Mouse (Mus musculus): ENCODE data around the gene Gm4778. TPM values are rescaled to one million over a fixed set of nuclear protein-coding genes. Genes with fewer than 3 reads are reported as not detected.
"Not testable (repeated sequence)": the region's sequence is repeated elsewhere in the genome, so short reads cannot be mapped to it uniquely, and the experiment has no call there.

The Gm4778 gene
- total RNA-seq (2021): not detected
- long read RNA-seq, experiment 1: 0 reads
- long read RNA-seq, experiment 2: 0 reads

- not testable (repeated sequence) for DNase-seq (ENCODE audit: low spot score in 2 of 2)
Measured at GRCm38 (mm10) chr3:94263736-94264135, at the start of gene Gm4778. Gm4778 (plus strand) TSS chr3:94264036.

GRCm38 (mm10) chr3:94260598-94260997 lies 3.2 kb upstream of the Gm4778 start:
- peak in 1 of 2 experiments; percentile 32 for DNase-seq (ENCODE audit: low spot score in 2 of 2)

GRCm38 (mm10) chr3:94275991-94276390 lies 12.2 kb downstream of the Gm4778 start:
- no peak for DNase-seq (ENCODE audit: low spot score in 2 of 2)

GRCm38 (mm10) chr3:94305457-94305856 lies 41.6 kb downstream of the Gm4778 start:
- no peak for DNase-seq (ENCODE audit: low spot score in 2 of 2)

GRCm38 (mm10) chr3:94306975-94307374 lies 43.1 kb downstream of the Gm4778 start:
- DNase-seq (ENCODE audit: low spot score in 2 of 2): no peak

- peak; percentile 89 to 92 for DNase-seq (ENCODE audit: low spot score in 2 of 2)
Measured at GRCm38 (mm10) chr3:94309633-94310363, 46.0 kb downstream of the Gm4778 start, which contains the start of gene Them4. Them4 (plus strand) TSS chr3:94310089.

- DNase-seq (ENCODE audit: low spot score in 2 of 2): no peak
Measured at GRCm38 (mm10) chr3:94310491-94310890, 46.7 kb downstream of the Gm4778 start.

GRCm38 (mm10) chr3:94310911-94311310 lies 47.1 kb downstream of the Gm4778 start:
- DNase-seq (ENCODE audit: low spot score in 2 of 2): no peak

GRCm38 (mm10) chr3:94311376-94311775 lies 47.5 kb downstream of the Gm4778 start:
- DNase-seq (ENCODE audit: low spot score in 2 of 2): no peak

Other genes with a start within 250 kb of the Gm4778 start
- not detected for gene Gm9125, start 209.2 kb upstream of the Gm4778 start, total RNA-seq (2021)
- gene Gm10697, start 191.4 kb upstream of the Gm4778 start, total RNA-seq (2021): not detected
- gene Gm10696, start 85.8 kb upstream of the Gm4778 start, total RNA-seq (2021): not detected
- not detected for gene Gm5286, start 67.3 kb upstream of the Gm4778 start, total RNA-seq (2021)
- gene Them4, start 46.1 kb downstream of the Gm4778 start, total RNA-seq (2021): 10 to 100 TPM; 25.0 to 30.5 TPM
- not detected for gene Them5, start 78.1 kb downstream of the Gm4778 start, total RNA-seq (2021)
- gene C2cd4d, start 98.4 kb downstream of the Gm4778 start, total RNA-seq (2021): under 1 TPM; 0.48 TPM
- gene Rorc, start 108.8 kb downstream of the Gm4778 start, total RNA-seq (2021): under 1 TPM; 0.29 to 0.88 TPM
- 1 to 10 TPM; 1.3 to 1.6 TPM for gene Lingo4, start 134.5 kb downstream of the Gm4778 start, total RNA-seq (2021)
- 10 to 100 TPM; 44.7 to 46.4 TPM for gene Tdrkh, start 149.2 kb downstream of the Gm4778 start, total RNA-seq (2021)
- gene Mrpl9, start 179.3 kb downstream of the Gm4778 start, total RNA-seq (2021): 10 to 100 TPM; 42.8 TPM
- under 1 TPM in 1 of 2 experiments, not detected in 1; 0.41 TPM for gene Oaz3, start 179.9 kb downstream of the Gm4778 start, total RNA-seq (2021)
- 100 to 1,000 TPM; 205 to 208 TPM for gene Celf3, start 214.3 kb downstream of the Gm4778 start, total RNA-seq (2021)
- gene Riiad1, start 216.3 kb downstream of the Gm4778 start, total RNA-seq (2021): 1 to 10 TPM; 6.0 to 7.1 TPM